Mouse (Mus musculus) cerebellum, postnatal 10 days (tissue): Measurements from ENCODE around the gene Gm20388.

ENCODE experiments used
- DNase-seq, 2 experiments: peaks; one replicate each; pipeline ENCODE4 v3.0.0; 2021; ENCODE audit warnings: mixed read lengths in 2 of 2

The Gm20388 gene

DNA sequence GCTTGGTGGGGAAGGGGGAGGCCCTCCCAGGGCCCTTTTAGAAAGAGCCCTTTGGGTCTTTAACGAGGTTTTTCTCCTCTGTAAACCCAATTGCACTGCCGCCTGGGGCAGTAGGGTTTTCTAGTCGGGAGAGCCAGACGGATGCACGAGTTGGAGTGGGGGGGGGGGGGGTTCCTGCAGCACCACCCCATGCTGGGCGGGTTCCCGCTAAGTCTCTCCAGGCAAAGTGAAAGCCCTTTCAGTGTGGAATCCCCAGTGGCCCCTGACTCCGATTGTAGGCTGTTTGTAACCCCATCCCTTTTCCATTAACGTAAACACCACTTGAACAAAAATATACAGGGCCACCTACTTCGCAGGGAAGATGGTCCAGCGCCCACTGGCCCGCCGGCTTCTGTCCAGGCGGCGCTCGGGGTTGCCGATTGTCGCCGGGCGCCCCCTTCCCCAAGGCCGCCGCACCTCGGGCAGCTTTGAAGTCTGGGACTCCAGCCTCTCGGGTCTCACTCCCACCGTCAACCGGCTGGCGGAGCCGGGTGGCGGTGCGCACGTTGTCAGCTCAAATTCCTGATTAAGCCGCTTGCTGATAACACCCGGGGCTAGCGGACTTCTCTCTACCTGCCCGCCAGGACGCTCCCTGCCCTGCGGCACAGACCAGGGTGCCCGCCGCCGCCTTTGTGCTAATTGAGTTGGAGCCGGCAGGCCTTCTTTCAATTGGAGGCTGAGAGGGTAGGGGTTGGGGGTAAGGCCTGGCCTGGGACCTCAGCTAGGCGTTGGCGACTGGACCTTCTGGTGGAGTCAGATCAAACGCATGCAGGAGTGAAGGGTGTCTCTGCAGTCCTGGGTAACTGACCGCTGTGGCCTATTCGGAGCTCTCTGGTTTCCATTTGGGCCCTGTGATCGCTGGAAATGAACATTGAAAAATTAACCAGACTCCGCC, 1162.8 kb downstream of the Gm20388 start:
- DNase-seq, result peak in 1 of 2 experiments; percentile 23

DNA sequence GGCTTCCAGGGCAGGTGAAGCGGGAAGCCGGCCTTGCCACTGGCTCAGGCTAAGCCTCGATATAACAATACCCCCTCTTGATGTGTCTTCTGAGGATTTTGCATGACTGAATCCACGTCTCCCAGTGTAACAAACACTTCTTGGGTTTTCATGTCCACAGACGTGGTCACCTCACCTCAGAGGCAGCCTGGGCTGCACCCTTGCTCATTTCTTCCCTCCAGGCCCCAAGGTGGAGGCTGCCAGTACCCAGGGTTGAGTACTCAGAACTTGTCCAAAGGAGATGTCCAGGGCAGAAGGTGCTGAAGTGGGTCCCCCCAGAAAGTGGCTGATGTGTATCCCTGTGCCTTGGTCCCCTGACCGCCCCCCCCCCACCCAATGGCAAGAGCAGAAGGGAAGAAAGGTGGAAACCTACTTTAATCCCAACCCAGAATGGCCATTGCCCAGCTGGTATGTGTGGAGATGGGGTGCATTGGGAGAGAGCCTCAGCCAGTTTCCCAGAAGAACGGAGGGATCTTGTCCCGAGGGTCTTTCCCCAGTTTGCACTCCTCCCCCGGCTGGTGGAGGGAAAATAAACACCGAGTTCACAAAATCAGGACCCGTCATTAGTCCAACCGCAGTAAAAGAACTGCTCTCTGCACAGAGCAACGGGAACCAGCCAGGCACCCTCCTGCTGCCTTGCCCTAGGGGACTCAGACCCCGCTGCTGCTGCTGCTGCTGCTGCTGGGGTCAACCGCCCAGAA, 1163.6 kb downstream of the Gm20388 start:
- no peak for DNase-seq

DNA sequence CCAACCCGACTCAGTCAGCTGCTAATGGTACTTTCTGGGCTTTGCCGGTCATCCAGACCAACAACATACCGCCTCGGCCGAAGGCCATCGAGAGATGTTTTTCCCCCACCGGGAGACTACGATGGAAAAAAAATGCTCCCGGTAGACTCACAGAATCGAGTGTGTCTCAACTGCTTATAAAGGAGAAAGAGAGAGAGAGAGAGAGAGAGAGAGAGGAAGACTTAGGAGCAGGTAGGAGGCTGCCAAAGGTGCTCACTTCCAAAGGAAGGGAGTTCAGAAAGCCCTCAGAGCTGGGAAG, 1164.2 kb downstream of the Gm20388 start:
- peak in 1 of 2 experiments; percentile 17 for DNase-seq

DNA sequence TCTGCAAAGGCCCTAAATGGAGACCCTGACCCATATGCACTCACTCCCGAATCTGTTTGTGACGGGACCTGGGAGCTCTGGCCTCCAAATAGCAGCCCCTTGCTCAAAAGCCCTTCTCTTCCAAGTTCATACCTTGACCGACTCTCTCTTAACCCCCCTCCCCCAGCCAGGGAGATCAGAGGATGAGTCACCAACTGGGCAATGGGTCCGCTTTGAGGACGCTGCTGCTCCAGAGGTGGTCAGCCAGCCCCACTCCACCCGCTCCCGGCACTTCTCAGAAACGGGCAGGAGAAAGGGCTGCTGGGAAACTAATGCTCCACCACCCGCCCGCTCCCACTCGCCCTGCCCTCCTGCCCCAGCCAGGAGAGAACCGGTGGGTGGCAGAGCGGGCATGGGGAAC, 1165.3 kb downstream of the Gm20388 start:
- peak in 1 of 2 experiments; percentile 17 for DNase-seq

DNA sequence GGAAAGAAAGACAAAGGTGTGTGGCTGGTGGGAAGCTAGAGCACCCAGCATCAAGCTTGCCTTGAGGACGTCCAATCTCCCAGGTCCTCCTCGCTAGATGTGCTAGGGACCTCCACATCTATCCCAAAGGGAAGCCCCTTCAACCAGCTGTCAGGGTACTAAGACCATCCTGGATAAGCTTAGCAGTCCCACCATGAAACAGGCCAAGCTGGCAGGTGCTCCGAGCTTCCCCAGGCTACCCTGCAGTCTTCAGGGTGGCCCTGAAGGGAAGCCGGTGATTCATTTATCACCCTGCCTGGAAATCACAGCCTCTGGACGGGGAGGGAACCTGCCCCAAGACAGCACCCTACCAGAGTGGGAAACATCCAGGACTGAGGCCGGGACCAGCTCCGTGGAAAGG, 1165.9 kb downstream of the Gm20388 start:
- no peak for DNase-seq

DNA sequence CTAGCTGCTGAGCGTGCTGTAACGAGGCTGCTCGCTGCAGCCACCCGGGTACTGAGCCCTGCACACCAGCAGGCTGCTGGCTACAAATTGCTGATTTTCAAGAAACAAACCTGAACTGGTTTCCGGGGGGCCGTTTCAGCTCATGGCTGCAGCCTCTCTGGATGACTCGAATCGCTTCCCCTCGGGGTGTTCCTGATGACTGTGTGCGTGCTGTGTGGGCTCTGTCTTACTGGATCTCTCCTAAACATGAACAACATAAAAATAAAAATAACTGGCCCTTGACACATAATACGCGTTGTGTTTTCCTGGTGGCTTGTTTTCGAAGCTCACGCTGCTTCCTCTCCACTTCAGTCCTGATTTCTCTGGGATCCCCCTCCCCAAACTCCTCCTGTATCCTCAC, 1168.1 kb downstream of the Gm20388 start:
- no peak for DNase-seq

DNA sequence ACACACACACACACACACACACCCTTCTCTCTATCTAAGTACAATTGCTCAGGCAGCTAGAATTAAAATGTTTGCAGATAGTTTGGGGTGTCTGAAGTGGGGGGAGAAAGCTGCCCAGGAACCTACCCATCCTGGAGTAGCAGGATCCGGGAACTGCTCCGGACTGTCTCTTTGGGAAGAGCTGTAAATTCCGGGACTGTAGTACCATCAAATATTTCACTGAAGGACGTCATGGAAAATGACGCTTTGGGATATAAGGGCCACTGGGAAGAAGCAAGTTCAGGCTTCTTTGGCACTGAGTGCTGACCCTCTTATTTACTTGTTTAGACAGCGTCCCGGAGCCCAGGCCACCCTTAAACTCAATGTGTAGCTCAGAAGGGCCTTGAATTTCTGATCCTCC, 1168.6 kb downstream of the Gm20388 start:
- DNase-seq, result no peak

DNA sequence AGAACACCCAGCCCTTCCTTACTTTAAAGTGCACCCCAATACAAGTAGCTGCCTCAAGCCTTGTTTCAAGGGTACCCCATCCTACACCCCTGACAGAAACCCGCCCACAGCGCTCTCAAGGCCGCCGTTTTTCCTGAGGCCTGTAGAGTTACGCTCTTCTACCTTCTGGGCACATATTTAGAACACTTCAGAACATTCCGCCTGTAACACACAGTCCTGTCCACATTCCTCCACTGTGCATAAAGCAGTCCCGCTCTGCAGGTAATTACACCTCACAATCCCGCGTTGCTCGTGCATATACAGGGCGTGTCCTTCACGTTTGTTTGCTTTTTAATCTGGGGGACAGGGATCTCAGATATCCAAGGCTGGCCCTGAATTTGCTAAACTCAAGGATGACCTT, 1169.3 kb downstream of the Gm20388 start:
- DNase-seq, result no peak

DNA sequence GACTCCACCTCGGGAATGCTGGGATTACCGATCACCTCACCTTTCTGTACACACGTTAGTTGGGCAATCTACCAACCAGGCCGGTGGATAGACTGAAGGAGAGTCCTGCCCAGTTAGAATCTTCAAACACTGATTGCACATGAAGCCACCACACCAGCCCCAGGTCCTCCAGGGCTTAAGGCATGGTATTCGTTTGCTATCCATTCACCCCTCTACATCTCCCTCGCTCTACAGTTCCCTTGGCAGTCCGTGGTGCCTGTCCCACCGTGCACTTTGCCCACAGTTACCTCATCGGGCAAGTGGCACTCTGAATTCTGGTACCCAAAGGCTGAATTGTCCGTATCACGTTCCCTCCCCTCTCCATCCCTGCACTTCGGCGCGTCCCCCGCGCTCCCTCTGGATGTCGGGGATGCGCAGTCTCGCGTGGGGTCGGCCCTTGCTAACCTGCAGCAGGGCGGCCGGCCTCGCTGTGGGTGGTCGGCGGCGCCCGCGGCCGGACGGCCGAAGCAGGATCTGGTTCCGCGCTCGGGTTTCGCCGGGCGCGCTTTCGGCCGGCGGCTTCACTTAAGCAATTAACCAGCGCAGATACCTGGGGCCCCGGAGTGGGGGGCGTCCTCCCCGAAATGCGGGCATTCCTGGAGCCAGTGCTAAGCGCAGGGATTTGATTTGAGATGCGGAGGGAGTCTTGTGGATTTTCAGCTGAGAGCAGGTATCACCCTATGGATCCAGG, 1169.9 kb downstream of the Gm20388 start:
- DNase-seq, result no peak

DNA sequence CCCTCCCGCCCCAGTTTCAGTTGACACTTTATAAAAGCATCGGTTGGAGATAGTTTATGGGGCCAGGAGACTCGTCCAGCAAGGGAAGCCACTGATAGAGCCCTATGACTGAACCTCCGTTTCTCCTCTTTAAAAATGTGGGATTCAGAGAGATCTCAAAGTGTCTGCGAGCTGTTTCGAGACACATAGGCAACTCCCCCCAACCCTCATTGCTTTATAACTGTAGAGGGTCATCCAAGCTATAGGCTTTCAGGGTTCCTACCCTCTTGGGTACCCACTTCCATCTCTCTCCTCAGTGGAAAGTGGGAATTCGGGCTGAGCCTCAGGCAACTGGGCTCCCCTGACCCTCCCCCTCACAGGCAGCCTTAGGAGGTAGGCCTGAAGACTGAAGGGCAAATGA, 1170.8 kb downstream of the Gm20388 start:
- DNase-seq, result no peak

DNA sequence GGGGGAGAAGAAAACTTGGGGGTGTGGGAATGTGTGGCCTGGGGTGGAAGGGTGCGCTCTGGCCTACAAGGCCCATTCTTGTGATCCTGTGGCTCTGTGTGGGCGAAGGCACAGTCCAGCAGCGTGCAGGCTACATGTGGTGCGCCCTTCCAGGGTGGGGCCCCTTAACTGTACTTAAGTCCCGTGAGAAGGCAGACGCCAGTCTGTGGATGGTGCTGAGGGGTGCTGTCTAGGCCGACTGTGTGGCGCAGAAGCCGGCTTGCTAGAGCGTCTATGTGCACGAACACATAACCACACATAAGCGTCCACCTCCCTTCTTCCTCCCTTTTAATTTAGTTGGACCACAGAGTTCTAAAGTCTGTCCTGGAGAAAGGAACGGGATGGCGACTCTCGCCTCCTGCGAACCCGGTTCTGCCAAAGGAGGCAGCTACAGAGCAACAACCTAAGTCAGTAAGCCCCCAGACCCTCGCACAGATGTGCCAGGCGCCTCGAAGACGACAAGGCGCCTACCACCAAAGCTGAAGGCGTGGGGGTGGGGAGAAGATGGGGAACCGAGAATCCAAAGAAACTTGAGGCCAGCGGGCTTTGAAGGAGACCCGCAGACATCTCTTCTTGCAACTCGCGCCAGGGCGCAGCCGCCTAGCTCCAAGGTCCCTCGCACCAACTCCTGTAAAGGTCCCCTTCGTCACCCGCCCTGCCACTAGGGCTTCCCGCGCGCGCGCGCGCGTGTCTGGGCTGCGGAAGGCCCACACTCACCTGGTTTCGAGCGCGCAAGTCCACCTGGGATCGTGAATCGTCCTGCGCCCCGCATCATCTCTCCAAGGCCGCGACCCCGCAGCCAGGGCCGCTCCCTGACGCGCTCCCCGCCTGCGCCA, 1171.8 kb downstream of the Gm20388 start:
- peak in 1 of 2 experiments; percentile 20 for DNase-seq

DNA sequence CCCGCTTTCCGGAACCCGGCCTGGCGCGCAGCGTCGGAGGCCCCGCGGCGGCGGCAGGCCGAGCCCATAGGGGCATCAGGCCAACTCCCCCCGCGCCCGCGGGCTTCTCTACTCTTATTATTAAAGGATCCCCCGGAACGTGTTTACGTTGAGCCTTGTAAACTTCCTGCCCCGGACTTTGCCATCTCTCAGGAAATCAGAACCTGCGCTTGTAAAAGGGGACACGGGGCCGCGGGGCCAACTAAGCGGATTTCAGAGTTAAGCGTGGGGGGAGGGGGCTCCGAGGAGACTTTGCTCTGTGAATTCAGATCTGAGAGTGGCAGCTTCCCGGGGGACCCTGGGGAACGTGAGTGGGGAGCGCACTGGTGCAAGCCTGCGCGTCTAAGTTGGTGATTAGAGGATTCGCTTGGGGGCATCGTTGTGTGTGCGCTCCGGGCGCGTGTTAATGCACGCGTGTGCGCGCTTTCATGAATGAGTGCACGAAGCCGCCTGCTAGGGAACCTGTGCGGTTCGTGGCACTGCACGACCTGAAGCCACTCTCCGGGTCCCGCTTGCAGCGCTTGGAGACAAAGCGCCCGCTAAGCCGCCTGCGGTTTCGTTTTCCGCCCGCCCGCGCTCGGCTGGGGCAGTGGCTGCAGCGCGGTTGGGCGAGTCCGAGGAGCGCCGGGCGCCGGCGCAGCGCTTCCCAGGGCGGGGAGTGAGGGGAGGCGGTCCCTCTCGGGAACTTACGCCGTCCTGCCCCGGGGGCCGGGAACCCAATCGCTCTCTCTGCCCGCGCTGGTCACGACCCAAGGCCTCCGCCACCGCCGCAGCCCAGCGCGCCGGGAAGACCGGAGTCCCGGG, 1172.7 kb downstream of the Gm20388 start:
- DNase-seq, result peak; percentile 47 to 54

DNA sequence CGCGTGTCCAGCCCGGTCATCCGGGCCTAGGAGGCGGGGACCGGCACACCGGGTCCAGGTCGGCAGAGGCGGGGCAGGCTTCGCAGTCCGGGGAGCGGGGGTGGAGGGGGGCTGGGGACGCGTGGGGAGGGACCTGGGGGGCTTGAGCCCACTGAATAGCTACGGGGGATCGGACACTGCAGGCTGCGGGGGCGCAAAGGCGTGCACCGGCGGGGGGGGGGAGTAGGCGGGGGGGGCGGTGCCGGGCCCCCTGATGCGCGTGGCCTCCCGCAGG, 1173.2 kb downstream of the Gm20388 start:
- no peak for DNase-seq

DNA sequence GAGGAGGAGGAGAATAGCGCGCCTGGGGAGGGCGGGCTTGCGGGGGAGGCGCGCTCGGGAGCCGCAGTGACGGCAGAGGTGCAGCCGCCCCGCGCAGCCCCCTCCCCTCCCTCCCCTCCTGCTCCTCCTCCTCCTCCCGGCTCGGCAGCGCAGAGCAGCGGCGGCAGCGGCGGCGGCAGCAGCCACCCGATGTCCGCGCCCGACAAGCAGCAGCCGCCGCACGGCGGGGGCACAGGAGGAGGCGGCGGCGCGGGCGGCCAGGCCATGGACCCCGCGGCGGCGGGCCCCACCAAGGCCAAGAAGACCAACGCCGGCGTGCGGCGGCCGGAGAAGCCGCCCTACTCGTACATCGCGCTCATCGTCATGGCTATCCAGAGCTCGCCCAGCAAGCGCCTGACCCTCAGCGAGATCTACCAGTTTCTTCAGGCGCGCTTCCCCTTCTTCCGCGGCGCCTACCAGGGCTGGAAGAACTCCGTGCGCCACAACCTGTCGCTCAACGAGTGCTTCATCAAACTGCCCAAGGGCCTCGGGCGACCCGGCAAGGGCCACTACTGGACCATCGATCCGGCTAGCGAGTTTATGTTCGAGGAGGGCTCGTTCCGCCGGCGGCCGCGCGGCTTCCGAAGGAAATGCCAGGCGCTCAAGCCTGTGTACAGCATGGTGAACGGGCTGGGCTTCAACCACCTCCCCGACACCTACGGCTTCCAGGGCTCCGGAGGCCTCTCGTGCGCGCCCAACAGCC, 1173.7 kb downstream of the Gm20388 start, which contains the start of gene Foxf1:
Foxf1 (plus strand) TSS at position 177 of the 742 bp plus-strand sequence.
- DNase-seq, result peak in 1 of 2 experiments; percentile 44

DNA sequence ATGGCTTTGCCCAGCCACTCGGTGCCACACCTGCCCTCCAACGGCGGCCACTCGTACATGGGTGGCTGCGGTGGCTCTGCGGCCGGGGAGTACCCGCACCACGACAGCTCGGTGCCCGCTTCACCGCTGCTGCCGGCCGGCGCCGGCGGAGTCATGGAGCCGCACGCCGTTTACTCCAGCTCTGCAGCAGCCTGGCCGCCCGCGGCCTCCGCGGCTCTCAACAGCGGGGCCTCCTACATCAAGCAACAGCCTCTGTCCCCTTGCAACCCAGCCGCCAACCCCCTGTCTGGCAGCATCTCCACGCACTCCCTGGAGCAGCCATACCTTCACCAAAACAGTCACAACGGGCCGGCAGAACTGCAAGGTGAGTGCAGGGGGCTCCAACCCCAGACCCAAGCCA, 1174.4 kb downstream of the Gm20388 start:
- peak in 1 of 2 experiments; percentile 16 for DNase-seq

DNA sequence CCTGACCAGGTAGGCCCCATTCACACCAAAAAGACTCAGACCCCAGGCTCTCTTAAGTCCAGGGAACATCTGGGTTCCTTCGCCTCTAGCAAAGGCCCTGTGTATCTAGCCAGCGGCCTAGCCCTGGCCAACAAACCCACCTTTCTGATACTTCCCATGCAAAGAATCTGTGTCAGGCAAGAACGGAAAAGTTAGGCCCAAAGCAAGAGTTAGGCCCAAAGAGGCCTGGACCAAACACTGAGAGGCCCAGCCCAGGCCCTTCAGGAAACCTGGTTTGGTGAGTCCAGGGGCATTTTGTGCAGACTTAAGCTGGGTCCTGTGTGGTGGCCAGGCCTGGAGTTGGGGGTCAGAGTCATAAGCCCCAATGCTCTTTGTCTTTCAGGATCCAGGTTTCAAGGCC, 1174.9 kb downstream of the Gm20388 start:
- no peak for DNase-seq

DNA sequence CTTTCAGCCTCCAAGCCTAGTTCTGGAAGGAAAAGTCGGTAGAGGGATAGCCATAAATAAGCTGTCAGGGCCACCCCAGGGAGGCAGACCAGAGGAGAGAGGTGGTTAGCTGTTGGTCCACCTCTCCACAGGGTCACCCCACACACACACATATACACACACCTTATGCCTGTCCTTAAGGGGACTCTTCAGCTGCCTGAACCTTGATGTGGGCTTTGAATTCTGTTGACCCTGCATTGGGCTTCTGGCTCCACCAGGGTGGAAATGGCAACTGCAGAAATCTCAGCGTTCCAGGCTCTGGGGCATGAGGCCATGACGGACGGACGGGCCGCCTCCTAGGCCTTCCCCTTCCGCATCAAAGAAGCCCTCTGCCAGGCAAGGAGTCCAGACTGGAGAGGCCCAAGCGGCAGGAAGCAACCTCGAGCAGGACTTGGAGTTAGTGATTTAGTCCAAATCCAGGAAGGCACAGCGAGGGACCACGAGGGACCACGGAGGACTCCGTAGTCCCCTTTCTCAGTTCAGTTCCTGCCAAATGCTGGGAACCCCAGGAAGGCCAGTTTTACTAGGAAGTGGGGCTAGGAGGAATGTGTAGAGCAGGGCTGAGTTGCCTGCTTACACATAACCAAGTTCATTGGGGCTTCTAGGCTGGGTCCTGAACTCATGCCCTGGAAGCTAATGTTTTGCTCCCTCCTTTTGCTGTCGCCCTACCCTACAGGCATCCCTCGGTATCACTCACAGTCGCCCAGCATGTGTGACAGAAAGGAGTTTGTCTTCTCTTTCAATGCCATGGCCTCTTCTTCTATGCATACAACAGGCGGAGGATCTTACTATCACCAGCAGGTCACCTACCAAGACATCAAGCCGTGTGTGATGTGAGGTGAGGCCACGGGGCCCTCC, 1175.6 kb downstream of the Gm20388 start:
- DNase-seq, result no peak

DNA sequence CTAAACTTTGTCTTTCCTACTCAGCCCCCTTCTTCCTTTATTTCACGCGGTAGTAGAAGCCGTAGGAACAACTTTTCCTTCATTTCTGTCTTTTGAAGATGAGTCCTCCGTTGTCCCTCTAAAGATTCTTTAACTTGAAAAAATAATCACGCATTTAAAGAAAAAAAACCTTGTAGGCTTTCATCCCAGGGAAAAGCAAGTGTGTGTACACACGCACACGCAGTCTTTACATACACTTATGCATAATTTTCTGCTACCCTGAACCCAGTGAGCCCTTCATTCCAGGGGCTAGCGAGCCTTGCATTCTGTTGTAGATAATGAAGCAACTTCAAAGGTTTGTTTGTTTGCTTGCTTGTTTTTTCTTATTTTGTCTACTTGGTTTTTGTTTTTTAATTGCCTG, 1177.6 kb downstream of the Gm20388 start:
- DNase-seq, result no peak

DNA sequence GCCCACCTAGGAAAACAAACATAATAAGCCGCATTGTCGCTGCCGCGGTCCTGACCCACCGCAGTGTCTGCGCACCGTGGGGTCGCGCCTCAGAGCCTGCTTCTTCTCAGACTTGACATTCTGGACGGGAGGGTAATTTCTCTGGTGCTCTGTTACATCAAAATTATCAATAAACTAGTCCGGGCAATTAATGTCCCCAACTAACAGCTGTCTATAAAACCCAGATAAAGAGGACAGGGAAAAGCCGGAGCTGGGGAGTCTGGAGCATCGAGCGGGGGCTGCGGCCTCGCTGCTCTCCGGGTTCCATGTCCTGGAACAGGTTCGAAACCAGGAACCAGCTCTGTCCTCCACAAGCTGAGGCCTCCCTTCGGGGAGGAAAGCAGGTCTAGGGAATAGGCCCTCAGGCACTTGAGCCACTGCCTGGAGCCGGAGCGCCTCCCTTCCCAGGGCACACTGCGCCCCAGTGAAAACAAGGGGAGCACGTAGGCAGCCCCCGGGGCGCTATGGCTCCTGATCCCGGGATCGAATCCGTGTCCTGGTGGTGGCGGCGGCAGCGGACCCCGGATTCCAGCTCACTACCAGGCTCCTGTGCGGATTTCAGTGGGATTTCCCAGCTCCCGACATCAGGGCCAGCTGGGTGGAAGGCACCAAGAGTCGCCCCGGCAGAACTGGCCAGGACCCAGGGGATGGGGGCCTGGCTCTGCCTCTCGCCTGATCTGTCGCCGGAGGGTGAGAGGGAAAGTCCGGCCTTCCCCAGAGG, 1178.4 kb downstream of the Gm20388 start:
- no peak for DNase-seq
